Mouse (Mus musculus) testis, adult 2 months (tissue): ENCODE measurements around the gene 1700042G07Rik.

Experiments used
- CTCF ChIP-seq: fragments of 200-500 bp; IDR thresholded peaks from 2 replicates; pipeline ENCODE4 v1.5.1; 2012; ENCODE audit warnings: low read depth, mild to moderate bottlenecking, inconsistent platforms, low read length, moderate library complexity; ENCODE audit not compliant: control insufficient read depth, insufficient read depth, insufficient replicate concordance
- POLR2A ChIP-seq: fragments of 200-500 bp; IDR thresholded peaks from 2 replicates; pipeline ENCODE4 v1.6.1; 2012; ENCODE audit warnings: low read depth, mild to moderate bottlenecking, inconsistent platforms, low read length, moderate library complexity; ENCODE audit not compliant: control insufficient read depth

DNA sequence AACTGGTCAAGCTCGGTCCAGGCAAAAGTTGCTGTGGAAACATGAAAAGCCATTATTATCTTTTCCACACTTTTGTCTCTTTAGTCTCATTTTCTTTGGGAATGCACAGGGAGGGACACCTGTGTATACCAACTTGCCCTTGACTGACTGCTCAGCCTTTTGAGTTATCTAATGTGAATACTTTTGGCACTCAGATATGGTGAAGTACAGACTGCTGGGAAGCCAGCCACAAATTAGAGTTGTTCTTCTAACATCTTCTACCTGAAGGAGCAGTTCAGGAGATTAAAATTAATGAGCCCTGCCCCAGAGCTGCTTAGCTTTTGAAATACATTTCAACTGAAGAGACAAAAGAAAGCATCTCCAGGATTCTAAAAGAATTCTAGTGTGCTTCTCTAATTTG is 45.9 kb downstream of the 1700042G07Rik start:
- TF ChIP-seq CTCF (no peak), POLR2A (no peak)
